Mouse (Mus musculus) frontal cortex, postnatal 25 days (tissue): ENCODE measurements at regions not wholly inside any gene's neighbourhood (a gene's known extent, or its start where the extent isn't known, plus 50 kb on each side); places are given as distances from the start of the nearest gene placed in this dataset.

Experiments
- DNase-seq, 2 experiments: peaks; one replicate each; pipeline ENCODE4 v3.0.0; 2022; ENCODE audit warnings: low spot score in 2 of 2

DNA sequence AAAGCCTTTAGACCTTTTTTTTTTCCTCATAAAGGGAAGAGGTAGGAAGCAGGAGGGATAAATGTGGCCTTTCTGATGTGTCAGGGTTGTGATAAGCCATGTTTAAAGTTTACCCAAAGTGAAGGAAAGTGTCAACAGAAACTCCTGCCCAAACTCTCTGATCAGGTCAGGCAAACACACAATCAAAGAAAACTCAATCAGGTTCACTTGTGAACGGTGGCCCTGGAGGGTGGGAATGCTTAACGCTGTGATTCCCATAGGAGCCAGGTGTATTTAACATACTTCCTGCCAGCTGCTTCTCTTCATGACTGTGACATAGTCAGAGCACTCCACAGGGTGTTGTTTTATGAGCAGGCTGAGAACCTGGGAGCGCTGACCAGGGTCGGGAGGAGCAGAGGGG lies 59.1 kb upstream of the Sox9 start:
- DNase-seq = no peak

- no peak for DNase-seq
Measured at GRCm38 (mm10) chr11:112728154-112728952, 53.7 kb upstream of the Sox9 start.
